Mouse (Mus musculus) stomach, postnatal 0 days (tissue): ENCODE measurements around the gene Rasd2.

Source experiments
- CTCF ChIP-seq: IDR thresholded peaks from 2 replicates; pipeline ENCODE4 v1.5.1; 2016; ENCODE audit warnings: antibody characterized with exemption, low read depth, mild to moderate bottlenecking, moderate library complexity
- EP300 ChIP-seq: optimal IDR thresholded peaks from 2 replicates; pipeline ENCODE3; 2016; ENCODE audit warnings: antibody characterized with exemption

- TF ChIP-seq CTCF (no peak), EP300 (no peak)
These were observed 2.3 kb upstream of the Rasd2 start for GRCm38 (mm10) chr8:75211461-75211860.
